Comparison of ENCODE assay signal across 10 mouse cellular contexts in genomic region chr13:28673622-28674021, GRCm38 (mm10).
"Had no signal": no experiment of that assay in that cellular context is flagged by ENCODE, and none has a peak within 500 bp of the region (broad histone marks: within the 10 kb centered on the region; RNA-seq: fewer than 3 reads in every experiment).

No protein-coding gene starts in this region.

- H3K4me2 ChIP-seq: liver, embryonic 11.5 days; liver, embryonic 15.5 days; midbrain, embryonic 13.5 days; neural tube, embryonic 12.5 days had no signal

- ATAC-seq: lung, postnatal 0 days; midbrain, embryonic 13.5 days had no signal

- H3K9me3 ChIP-seq: liver, embryonic 15.5 days; midbrain, embryonic 13.5 days; neural tube, embryonic 12.5 days had no signal

- H3K4me3 ChIP-seq: liver, embryonic 15.5 days; midbrain, embryonic 13.5 days; neural tube, embryonic 12.5 days had no signal

- H3K27ac ChIP-seq: liver, embryonic 15.5 days; midbrain, embryonic 13.5 days; neural tube, embryonic 12.5 days; stomach, postnatal 0 days had no signal

- DNase-seq: kidney, postnatal 25 days; lung, adult 2 months; lung, postnatal 36 days; thymus, postnatal 4 days had no signal

- H3K27me3 ChIP-seq: liver, embryonic 15.5 days; midbrain, embryonic 13.5 days; neural tube, embryonic 12.5 days had no signal

- H3K36me3 ChIP-seq: liver, embryonic 15.5 days; midbrain, embryonic 13.5 days; neural tube, embryonic 12.5 days had no signal

- H3K9ac ChIP-seq: liver, embryonic 15.5 days; midbrain, embryonic 13.5 days; neural tube, embryonic 12.5 days had no signal

- H3K4me1 ChIP-seq: liver, embryonic 15.5 days had no signal
